Mouse (Mus musculus) embryonic facial prominence, embryonic 10.5 days (tissue): ENCODE results near the gene Sulf2. TPM values are rescaled to one million over a fixed set of nuclear protein-coding genes. Genes with fewer than 3 reads are reported as not detected.

ENCODE experiments used
- DNase-seq: peaks from one replicate; pipeline ENCODE4 v3.0.0-alpha.2; 2017; ENCODE audit warnings: low spot score
- H3K27ac ChIP-seq: fragments of 300-500 bp; sonication (generic); replicated peaks from 2 replicates; pipeline ENCODE4 v1.5.1; 2016; ENCODE audit warnings: mild to moderate bottlenecking
- H3K27me3 ChIP-seq: fragments of 300-500 bp; sonication (generic); replicated peaks from 2 replicates; pipeline ENCODE4 v1.6.1; 2016; ENCODE audit warnings: low read depth, mild to moderate bottlenecking; ENCODE audit not compliant: poor library complexity, severe bottlenecking
- H3K36me3 ChIP-seq: fragments of 300-500 bp; sonication (generic); replicated peaks from 2 replicates; pipeline ENCODE4 v1.6.1; 2016; ENCODE audit warnings: mild to moderate bottlenecking, moderate library complexity
- H3K4me1 ChIP-seq: fragments of 300-500 bp; sonication (generic); 2 replicates; pipeline ENCODE4 v1.6.1; 2016
- H3K4me3 ChIP-seq: fragments of 300-500 bp; sonication (generic); 2 replicates; pipeline ENCODE4 v1.5.1; 2016; ENCODE audit warnings: mild to moderate bottlenecking, moderate library complexity
- H3K9me3 ChIP-seq: fragments of 300-500 bp; sonication (generic); 2 replicates; pipeline ENCODE4 v1.6.1; 2016; ENCODE audit warnings: mild to moderate bottlenecking
- WGBS: fragments of 180-500 bp; shearing (Covaris S2); methylation state at CpG from one replicate; pipeline ENCODE4 v1.1.7; 2016; 5-methylcytosine and 5-hydroxymethylcytosine counted together
- polyA plus RNA-seq: library from polyadenylated mRNA; unstranded; fragments of >200 nt; fragmentation: Nextera tagmentation; extraction: Ambion mirVana; gene quantifications from 2 replicates; pipeline ENCODE4 v1.2.1, GENCODE M21; 2016

Gene Sulf2
- polyA plus RNA-seq, 1 experiment from 2014 or later = 131 TPM

DNA sequence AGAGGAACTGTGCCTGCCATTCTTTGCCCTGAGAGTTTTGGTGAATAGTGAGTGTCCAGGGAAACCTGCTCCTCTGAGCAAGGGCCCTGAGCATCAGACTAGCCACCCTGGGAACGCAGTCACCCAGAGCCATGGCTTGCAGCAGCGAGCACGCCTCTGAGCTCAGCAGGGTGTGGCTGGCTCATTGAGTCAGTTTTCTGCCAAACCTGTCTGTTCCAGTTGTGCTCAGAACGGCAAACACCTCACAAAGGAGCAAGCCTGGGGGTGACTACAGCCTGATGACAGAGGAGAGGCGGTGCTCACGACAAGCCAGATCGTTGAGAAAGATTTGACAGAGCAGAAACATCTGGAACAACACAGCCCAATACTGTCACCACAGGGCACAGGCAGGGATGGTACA is 14.7 kb upstream of the Sulf2 start:
- DNase-seq = peak; percentile 35
- H3K4me1 ChIP-seq = peaks cover 71% of the 10 kb centered on the region
- no peaks in the 10 kb centered on the region for H3K36me3 ChIP-seq
- no peaks in the 10 kb centered on the region for H3K9me3 ChIP-seq
- H3K4me3 ChIP-seq = no peak overlapping the region
- 46% methylated on average over 7 of the region's 7 CpGs for WGBS
- H3K27ac ChIP-seq = peak overlapping the region; percentile 76
- peaks cover 57% of the 10 kb centered on the region for H3K27me3 ChIP-seq

DNA sequence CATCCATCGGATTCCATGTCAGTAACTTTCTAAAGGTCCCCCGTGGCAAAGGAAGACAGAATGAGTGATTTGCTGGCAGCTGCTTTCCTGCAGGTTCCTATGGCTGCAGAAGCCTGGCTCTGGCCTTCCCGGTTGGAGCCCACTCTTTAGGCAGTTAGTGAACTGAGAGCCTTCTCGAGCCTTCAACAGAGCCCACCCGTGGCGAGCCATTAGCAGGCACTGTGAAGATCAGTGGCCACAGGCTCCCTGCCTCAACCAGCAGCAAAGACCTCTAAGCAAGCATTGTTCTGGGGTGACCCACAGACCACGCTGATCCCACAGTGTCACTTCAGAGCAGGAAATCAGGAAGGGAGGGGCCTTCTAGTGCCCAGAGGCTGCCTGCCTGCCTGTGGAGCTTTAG is 13.4 kb upstream of the Sulf2 start:
- Histone ChIP-seq H3K4me1 (peaks cover 65% of the 10 kb centered on the region), H3K36me3 (no peaks in the 10 kb centered on the region), H3K27ac (peak overlapping the region; percentile 76), H3K27me3 (peaks cover 57% of the 10 kb centered on the region), H3K4me3 (no peak overlapping the region), H3K9me3 (no peaks in the 10 kb centered on the region)
- WGBS = 23% methylated on average over 7 of the region's 7 CpGs
- DNase-seq = peak; percentile 42

DNA sequence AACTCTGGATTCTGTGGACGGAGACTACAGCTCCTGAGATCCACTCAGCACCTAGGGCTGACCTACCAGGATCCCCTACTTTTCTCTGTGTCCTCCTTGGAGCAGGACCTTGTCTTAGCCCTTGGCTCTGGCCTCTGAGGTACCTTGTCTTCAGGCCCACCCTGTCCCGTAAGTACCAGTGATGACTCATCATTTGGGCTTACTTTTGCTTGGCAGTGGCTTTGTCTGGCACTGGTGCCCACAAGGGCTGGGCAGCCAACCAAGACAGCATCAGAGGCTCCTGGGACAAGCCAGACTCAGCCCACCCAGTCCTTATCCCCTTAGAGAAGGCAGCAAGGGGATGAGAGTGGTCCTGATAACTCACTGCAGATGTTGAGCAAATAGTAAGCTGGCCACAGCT is 11.9 kb upstream of the Sulf2 start:
- DNase-seq = no peak
- Histone ChIP-seq H3K36me3 (no peaks in the 10 kb centered on the region), H3K27ac (peak overlapping the region; percentile 65), H3K9me3 (no peaks in the 10 kb centered on the region), H3K4me1 (peaks cover 69% of the 10 kb centered on the region), H3K4me3 (no peak overlapping the region), H3K27me3 (peaks cover 49% of the 10 kb centered on the region; the same call in 1 of the 2 replicates)
- WGBS = 88% methylated on average over 2 of the region's 2 CpGs

DNA sequence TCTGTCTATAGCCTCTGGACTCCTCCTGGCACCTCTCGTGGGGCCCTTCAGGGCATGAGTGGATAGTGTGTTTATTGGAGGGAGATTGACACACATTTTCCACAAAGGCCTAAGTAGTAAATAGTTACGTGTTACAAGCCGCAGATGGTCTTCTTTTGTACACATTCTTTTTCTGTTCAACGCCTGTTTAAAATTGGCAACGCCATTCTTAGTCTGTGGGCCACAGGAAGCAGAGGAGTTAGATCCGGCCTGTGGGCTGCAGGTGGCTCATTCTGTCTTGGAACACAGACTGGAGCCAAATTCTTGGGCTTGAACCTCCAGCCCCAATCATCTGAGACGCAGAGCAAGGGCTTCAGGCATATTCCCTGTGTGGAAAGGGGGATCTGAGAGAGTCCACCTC is 9.9 kb upstream of the Sulf2 start:
- H3K36me3 ChIP-seq = no peaks in the 10 kb centered on the region
- no peaks in the 10 kb centered on the region for H3K9me3 ChIP-seq
- 84% methylated on average over 7 of the region's 7 CpGs for WGBS
- H3K27me3 ChIP-seq = peaks cover 43% of the 10 kb centered on the region; the same call in 1 of the 2 replicates
- H3K27ac ChIP-seq = no peak overlapping the region
- no peak for DNase-seq
- H3K4me3 ChIP-seq = no peak overlapping the region
- H3K4me1 ChIP-seq = peaks cover 58% of the 10 kb centered on the region

DNA sequence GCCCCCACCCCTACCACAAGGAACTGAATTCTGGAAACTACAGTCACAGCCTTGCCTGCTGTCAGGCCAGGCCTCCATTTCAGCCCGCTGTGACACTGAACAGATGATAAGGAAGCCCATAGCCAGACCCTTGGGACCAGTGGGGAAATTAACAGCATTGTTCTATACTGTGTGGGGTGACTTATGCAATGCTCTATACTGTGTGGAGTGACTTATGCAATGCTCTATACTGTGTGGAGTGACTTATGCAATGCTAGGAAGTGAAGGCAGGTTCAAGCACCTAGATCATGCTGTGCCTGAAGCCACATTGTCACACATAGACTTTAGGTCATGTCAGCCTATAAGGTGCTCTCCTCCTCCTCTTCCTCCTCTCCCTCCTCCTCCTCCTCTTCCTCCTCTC is 9.1 kb upstream of the Sulf2 start:
- DNase-seq = no peak
- Histone ChIP-seq H3K9me3 (no peaks in the 10 kb centered on the region), H3K27ac (no peak overlapping the region), H3K4me3 (no peak overlapping the region), H3K27me3 (peaks cover 35% of the 10 kb centered on the region; the same call in 1 of the 2 replicates), H3K4me1 (peaks cover 50% of the 10 kb centered on the region), H3K36me3 (no peaks in the 10 kb centered on the region)
- 95% methylated on average over 1 of the region's 1 CpGs for WGBS

DNA sequence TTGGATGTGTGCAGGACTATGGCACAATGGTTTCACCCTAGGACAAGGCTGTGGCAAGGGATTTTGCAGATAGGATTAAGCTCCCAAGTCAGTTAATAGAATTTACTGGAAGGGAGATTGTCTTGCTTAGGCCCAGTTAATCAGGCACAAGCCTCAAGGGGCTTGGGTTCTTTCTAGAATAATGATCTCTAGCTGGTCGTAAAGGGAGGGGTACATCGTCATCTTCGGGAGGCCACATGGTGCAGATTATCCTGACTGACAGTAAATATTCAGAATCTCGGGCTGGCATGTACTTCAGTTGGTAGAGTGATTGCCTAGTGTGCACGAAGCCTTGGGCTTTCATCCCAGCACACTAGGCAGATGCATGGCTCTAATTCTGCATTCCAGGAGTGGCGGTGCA is 8.5 kb upstream of the Sulf2 start:
- no peaks in the 10 kb centered on the region for H3K36me3 ChIP-seq
- H3K27me3 ChIP-seq = peaks cover 28% of the 10 kb centered on the region; the same call in 1 of the 2 replicates
- whole genome bisulfite sequencing = 80% methylated on average over 6 of the region's 6 CpGs
- DNase-seq = no peak
- no peaks in the 10 kb centered on the region for H3K9me3 ChIP-seq
- H3K27ac ChIP-seq = peak overlapping the region; percentile 74; the same call in 1 of the 2 replicates
- H3K4me1 ChIP-seq = peaks cover 45% of the 10 kb centered on the region
- H3K4me3 ChIP-seq = no peak overlapping the region

DNA sequence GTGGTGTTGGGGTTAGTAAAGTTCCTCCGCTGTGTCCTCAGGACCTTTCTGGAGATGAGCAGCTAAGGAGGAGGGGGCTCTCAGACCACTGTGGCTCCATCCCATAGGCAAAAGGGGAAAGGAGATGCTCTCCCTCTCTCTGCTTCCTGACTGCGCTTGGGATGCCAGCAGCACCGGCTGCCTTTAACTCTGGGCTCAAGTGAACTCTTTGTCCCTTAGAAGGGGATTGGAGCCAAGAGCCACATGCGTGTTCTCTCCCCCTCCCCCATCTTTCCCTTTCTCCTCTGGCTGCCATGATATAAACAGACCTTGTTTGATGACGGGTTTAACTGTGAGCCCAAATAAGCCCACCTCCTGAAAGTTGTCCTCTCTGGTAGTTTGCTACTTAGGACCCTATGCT is 7.8 kb upstream of the Sulf2 start:
- peaks cover 45% of the 10 kb centered on the region for H3K4me1 ChIP-seq
- H3K27me3 ChIP-seq = peaks cover 22% of the 10 kb centered on the region; the same call in 1 of the 2 replicates
- H3K36me3 ChIP-seq = no peaks in the 10 kb centered on the region
- no peaks in the 10 kb centered on the region for H3K9me3 ChIP-seq
- 70% methylated on average over 5 of the region's 5 CpGs for WGBS
- DNase-seq = no peak
- H3K4me3 ChIP-seq = no peak overlapping the region
- H3K27ac ChIP-seq = peak overlapping the region; percentile 74

DNA sequence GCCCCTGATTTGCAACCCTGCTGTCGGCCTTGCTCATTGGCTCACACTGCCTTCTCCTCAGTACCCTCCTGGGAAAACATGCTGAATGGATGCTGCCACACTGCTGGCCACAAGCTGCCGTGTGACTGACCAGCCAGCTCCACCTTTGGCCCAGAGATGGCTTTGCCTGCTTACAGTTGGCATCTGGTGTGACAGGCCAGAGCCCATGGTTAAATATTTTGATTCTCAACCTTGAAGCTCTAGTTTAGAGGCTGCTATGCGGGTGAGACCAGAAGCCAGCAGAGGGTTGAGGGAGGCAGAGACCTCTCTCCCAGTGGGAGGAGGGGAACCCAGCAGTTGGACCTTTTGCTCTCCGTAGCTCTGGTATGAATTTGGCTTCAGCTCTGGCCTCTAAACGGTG is 6.7 kb upstream of the Sulf2 start:
- Histone ChIP-seq H3K27ac (peak overlapping the region; percentile 74), H3K9me3 (no peaks in the 10 kb centered on the region), H3K36me3 (no peaks in the 10 kb centered on the region), H3K4me1 (peaks cover 47% of the 10 kb centered on the region), H3K27me3 (peaks cover 17% of the 10 kb centered on the region; the same call in 1 of the 2 replicates), H3K4me3 (no peak overlapping the region)
- 77% methylated on average over 5 of the region's 5 CpGs for WGBS
- no peak for DNase-seq

DNA sequence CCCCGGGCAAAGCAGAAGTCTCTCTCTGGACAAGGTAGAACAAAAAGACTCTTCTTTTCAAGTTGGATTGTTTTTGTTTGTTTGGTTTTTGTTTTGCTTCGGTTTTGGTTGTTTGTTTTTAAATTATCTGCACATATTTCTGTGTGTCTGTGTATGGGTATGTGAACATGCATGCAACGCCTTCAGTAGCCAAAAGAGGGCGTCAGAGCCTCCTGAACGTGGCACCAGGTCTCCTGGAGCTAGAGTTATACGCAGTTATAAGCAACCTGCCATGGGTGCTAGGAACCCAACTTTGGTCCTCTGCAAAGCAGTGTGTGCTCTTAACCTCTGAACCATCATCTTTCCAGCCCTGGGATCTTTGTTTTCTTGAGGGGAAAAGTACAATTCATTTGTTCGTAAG is 3.8 kb upstream of the Sulf2 start:
- DNase-seq = no peak
- H3K27me3 ChIP-seq = peaks cover 17% of the 10 kb centered on the region; the same call in 1 of the 2 replicates
- WGBS = 91% methylated on average over 7 of the region's 7 CpGs
- no peak overlapping the region for H3K4me3 ChIP-seq
- no peak overlapping the region for H3K27ac ChIP-seq
- H3K36me3 ChIP-seq = no peaks in the 10 kb centered on the region
- no peaks in the 10 kb centered on the region for H3K9me3 ChIP-seq
- H3K4me1 ChIP-seq = peaks cover 64% of the 10 kb centered on the region

DNA sequence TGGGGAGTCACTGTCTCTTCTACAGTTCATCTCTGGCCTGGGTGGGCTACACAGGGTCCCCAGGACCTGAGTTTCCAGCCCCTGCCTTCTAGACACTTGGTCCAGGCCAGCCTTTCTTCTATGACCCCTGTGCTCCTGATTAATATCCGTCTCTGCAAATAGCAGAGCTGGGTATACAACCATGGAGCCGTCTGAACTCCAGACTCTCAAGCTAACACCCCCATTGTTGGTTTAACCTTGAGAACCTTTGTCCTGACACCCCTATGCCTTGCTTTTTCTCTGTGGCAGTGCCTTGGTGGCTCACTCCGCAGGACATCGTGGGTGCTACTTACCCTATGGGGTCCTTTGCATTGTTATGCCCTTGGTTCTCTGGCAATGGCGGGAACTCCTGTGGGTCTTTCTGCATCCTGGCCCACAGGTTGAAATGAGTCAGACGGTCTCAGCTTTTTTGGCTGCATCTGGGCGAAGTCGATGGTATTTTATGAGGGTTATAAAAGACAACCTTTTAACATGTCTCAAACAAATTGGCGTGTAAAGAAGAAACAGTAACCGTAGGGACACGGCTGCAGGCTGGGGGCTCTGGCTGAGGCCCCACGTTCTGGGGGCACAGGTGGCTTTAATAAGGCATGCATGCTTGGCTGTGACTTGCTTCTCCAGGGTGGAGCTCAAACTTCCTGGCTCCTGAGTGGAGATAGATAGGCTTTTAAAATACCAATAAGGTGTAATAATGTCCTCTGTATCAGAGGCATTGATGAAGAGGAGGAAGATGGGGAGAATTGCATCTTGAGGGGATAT is 2.5 kb upstream of the Sulf2 start:
- Histone ChIP-seq H3K4me1 (peaks cover 65% of the 10 kb centered on the region), H3K27ac (peak overlapping the region; percentile 78), H3K27me3 (peaks cover 9% of the 10 kb centered on the region; the same call in 1 of the 2 replicates), H3K36me3 (no peaks in the 10 kb centered on the region), H3K4me3 (no peak overlapping the region), H3K9me3 (no peaks in the 10 kb centered on the region)
- WGBS = 57% methylated on average over 12 of the region's 12 CpGs
- peak; percentile 62 for DNase-seq

DNA sequence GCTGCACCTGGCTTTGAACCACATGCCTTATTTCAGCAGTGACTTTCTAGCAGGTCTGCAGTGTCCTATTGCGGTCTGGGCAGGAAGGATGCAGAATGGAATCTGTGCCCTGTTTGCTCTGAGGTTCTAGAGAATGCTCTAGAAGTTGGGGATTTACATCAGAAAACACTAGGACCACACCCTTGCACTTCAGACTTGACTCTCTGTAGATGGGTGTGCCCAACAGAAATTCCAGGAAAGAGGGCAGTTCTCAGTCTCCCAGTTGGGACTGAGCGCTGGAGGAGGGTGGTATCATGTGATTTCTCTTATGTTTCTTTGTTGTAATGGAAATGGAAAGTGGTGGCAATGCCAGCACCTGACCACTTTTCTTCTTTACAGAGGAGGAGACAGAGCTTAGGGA is 1.7 kb upstream of the Sulf2 start:
- H3K9me3 ChIP-seq = no peaks in the 10 kb centered on the region
- 89% methylated on average over 2 of the region's 2 CpGs for WGBS
- peaks cover 9% of the 10 kb centered on the region; the same call in 1 of the 2 replicates for H3K27me3 ChIP-seq
- H3K4me3 ChIP-seq = no peak overlapping the region
- H3K36me3 ChIP-seq = no peaks in the 10 kb centered on the region
- DNase-seq = no peak
- peak overlapping the region; percentile 78 for H3K27ac ChIP-seq
- H3K4me1 ChIP-seq = peaks cover 65% of the 10 kb centered on the region

DNA sequence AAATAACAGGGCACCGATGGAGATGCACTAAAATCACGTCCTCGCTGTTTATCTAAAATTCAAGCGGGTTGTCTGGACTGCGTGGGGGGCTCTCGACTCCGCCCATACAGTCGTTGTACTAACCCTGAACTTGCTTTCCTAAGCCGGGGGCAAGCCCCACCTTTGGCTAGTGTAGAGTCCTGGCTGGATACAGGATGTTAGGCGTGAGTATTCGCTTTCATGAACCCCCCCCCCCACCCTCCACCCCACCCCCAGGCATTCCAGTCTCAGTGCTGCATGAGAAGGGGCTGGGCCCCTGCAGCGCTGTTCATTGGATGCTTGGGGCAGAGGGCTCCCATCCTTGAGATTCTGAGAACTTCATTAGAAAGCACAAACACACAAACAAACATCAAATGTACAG is 659 bp upstream of the Sulf2 start:
- H3K27ac ChIP-seq = peak overlapping the region; percentile 99
- H3K27me3 ChIP-seq = peaks cover 9% of the 10 kb centered on the region; the same call in 1 of the 2 replicates
- H3K9me3 ChIP-seq = no peaks in the 10 kb centered on the region
- peak overlapping the region; percentile 92 for H3K4me3 ChIP-seq
- peak; percentile 61 for DNase-seq
- H3K4me1 ChIP-seq = peaks cover 73% of the 10 kb centered on the region
- peaks cover 7% of the 10 kb centered on the region for H3K36me3 ChIP-seq
- 11% methylated on average over 12 of the region's 12 CpGs for WGBS
